Mouse (Mus musculus) mouse embryonic stem cell (cell line): ENCODE results near the gene Snrnp35.
"Not testable (repeated sequence)": the region's sequence is repeated elsewhere in the genome, so short reads cannot be mapped to it uniquely, and the experiment has no call there.

Experiments
- in situ Hi-C, 2 experiments: fragments of 300-500 bp; cut with MboI; formaldehyde crosslinking; loops; 1 replicate in 1 of 2; 3 replicates in 1 of 2; pipeline ENCODE4 v1.14.3; 2019 to 2020; ENCODE audit warnings: low sequenced_read_pairs in 2 of 2, low pct_unique_long_range_greater_than_20kb in 1 of 2, mixed read lengths in 1 of 2; ENCODE audit not compliant: unreplicated experiment in 1 of 2

Gene Snrnp35

DNA sequence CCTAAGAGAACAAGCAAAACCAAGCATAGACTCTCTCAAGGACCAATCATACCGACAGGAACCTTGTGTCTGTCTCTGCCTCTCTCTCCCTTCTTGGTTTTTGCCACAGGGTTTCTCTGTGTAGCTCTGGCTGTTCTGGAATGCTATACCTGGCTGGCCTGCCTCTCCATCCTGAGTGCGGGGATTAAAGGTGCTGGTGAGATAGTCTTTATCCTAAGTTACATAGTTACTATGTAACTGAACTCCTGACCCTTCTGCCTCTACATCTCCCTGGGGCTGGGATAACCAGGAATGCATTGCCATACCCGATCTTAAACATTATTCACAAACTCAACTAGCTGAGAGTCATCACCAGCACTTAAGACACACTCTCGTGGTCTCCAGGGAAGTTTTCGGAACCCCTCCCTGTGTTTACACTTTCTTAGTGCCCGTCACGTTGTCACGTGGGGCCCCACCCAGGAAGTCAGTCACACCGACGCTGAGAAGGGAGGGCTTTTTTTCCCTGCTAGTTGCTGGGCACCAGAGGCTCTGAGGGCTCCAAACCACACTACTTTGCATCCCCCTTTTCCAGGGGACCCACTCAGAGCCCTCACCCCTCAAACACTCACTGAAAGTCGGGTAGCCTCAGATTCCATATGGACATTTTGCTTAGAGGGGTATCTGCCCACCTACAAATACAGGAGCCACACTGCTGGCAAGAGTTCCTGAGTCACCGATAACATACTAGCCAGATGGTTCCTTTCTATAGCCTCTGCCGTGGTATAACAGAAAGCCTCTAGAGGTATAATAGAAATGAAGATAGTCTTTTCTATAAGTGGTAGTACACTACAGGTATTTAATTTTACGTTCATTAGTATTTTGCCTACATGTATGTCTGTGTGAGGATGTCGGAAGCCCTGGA is 13.9 kb downstream of the Snrnp35 start:
- in situ Hi-C loops = no loop called here

DNA sequence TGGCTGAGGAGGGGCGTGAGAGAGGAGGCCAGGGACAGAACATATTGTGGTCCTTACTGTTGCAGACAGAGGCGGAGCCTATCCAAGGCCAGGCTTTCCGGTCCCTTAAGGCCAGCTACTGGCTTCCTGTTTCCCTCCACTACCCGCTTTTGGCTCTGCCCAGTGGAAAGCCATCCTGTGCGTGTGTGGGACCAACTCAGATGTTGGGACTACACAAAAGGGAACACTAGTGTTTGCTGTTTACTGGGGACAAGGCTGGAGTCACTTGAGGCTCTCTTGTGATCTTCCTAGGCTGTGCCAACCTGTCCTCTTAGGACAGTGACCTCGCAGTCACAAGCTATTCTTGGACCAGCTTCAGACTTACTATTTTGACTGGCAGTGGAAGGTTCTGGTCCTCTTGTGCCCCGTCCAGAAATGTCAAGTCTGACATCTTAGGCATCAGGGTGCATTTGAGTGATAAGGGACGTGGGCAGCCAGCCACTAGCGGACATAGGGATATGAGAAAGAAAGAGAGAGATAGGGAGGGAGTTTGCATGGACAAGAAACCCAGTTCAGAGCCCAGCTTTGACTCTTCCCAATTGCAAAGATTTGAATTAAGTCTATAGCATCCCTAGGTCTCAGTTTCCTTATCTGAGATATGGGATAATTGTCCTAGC is 15.4 kb downstream of the Snrnp35 start:
- in situ Hi-C loops = no loop called here

DNA sequence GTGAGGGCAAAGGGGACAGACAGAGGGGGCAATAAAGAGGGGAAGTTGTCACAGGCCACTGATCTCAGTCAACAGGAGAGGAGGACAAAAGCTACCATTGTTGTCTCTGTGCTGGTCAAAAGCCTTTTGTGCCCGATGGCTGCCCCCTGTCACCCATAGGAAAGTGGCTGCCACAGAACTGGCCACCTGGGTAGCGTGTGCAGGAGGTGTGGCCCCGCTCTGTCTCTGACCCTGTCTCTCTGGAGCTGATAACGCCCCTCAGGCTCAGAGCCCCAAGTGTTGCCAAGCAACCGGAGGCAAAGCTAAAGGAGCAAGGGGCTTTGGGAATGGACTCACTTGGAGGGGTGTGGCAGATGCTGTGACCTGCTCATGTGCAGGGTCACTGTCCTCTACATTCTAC is 16.1 kb downstream of the Snrnp35 start:
- in situ Hi-C loops = no loop called here

DNA sequence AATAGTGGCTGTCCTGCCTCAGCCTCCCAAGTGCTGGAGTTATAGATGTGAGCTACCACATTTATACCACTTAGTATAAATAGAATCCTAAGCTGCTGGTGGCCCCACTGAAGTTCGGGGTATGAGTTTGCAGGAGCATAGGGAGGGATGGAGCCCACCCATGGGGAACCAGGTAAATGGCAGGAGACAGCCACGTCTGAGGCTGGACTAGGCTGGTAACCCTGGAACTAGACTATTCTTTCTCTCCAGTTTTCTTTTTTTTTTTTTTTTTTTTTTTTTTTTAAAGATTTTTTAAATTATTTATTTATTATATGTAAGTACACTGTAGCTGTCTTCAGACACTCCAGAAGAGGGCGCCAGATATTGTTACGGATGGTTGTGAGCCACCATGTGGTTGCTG is 17.1 kb downstream of the Snrnp35 start:
- in situ Hi-C loops = not testable (repeated sequence)

DNA sequence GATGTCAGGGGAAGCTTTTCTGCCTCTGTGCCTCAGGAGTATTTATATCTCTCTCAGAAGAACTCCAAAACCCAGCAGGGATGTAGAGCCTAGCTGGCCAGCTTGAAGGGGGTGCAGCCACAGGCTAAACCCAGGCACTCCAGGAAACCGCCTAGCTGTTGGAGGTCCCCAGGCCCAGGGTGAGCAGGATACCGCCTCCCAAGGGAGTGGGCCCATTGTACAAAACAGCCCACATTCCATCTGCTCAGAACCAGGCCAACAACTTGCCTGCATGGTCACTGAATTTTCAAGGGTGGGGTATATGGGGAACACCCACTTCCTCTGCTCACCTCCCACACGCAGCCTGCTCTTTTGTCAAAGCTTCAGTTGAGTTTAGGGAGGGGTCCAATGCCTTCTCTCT is 17.6 kb downstream of the Snrnp35 start:
- in situ Hi-C loops = no loop called here

DNA sequence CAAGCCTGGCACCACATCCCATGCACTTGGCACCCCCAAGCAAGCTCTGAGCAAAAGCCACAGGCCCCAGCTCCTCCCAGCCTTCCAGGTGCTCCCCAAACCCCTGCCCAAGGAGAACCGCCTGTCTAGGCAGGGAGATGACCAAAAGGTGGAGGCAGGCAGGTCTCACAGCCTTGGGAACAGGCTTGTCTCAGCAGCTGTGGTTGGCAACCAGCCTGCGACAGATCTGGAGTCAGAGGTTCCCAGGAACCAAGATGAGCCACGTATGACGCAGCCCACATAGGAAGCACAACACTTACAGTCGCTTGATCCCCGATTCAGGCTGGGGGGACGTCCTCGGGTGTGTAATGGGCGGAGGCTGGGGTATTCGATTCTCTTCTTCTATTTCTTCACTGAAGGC is 18.6 kb downstream of the Snrnp35 start:
- in situ Hi-C loops = no loop called here

DNA sequence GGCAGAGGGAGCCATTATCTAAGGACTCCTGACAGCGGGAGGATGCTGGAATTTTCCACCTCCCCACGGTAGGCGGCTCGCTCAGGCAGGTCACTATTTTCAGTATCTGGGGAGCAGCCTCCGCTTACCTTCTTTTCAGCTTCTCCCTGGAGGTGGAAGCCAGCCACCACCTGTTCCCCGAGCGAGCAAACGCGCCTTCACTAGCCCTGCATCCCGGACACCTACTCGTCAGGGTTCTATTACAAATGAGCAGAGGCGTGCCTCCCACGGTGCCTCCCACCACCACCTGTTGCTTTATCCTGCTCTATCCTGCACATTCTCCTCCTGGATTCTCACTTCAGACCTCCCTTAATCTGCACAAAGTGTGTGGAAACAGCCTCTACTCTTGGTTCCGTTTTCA is 20.8 kb downstream of the Snrnp35 start:
- in situ Hi-C loops = no loop called here

DNA sequence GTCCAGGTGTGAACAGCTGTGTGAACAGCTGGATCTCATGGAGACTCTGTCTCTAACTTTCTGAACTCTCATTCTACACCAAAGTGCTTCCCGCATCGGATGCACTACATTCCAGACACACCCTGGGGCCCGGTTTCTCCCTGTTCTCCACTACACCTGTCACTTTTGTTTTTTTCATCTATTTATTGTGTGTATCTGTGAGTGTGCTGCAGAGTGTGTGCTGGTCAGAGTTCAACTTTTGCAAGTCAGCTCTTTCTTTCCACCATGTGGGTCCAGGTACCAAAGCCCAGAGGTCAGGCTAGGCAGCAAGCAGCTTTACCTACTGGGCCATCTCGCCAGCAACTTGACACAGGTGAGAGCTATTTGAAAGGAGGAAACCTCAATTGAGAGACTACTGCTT is 22.3 kb downstream of the Snrnp35 start:
- in situ Hi-C loops = no loop called here

DNA sequence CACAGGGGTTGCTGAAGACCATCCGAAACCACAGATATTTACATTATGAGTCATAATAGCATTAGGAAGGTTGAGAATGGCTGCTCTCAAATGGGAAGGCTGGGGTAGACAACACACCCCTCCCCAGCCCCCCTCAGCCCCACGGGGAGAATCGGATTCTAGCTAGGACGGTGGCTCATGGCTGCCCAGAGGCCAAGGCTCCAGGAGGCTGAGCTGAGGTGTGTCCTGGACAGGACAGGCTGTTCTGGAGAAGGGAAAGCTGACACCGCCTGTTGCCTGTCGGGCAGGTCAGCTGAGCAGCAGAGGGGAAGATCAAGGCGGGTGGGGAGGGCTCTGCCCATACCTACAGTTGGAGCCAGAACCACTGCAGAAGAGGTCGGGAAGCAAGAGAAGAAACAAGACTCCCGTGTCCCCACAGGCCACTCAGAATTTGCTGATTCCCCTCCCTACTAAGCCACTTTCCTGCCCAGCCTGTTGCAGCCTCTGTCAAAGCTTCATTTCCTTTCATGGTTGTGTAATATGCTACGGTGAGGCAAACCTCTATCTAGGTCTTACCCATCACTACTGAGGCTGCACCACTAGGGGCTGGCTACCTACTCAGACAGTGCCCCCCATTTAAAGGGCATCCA is 23.9 kb downstream of the Snrnp35 start:
- in situ Hi-C loops = no loop called here

DNA sequence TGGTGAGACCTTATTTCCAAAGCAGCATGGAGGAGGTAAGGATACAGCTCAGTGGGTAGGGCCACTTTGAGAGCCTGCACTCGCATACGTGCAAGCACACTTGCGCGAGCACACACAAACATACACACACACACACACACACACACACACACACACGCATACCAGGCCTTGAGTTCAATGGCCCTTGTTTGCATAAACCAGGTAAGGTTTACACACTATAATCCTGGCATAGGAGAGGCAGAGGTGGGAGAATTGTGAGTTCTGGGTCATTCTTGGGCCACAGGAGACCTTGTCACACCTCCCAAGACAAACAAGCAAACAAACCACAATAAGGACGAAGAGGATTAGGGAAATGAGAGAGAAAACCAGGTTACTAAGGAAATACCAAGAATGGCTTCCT is 26.3 kb downstream of the Snrnp35 start:
- in situ Hi-C loops = no loop called here

DNA sequence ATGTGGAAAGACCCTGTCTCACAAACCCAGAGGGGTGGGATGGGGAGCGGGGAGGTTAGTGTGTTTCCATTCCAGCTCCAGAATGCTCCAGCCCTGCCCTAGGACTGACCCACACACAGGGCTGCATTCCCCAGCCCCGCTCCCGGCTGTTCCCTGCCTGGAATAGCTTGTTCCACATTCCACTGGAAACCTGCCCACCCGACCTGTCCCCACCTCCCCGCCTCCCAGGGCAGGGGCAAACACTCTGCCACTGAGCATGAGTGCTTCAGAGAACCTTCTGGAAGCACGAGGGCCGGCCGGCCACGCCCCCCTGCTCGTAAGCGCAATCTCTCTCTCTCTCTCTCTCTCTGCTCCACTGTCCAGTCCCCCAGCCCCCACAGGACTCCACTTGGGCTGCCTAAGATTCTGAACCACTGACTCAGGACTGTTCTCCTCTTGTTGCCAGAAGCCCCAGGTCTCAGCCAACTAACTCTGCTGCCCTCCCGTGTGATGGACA is 26.9 kb downstream of the Snrnp35 start:
- in situ Hi-C loops = no loop called here

DNA sequence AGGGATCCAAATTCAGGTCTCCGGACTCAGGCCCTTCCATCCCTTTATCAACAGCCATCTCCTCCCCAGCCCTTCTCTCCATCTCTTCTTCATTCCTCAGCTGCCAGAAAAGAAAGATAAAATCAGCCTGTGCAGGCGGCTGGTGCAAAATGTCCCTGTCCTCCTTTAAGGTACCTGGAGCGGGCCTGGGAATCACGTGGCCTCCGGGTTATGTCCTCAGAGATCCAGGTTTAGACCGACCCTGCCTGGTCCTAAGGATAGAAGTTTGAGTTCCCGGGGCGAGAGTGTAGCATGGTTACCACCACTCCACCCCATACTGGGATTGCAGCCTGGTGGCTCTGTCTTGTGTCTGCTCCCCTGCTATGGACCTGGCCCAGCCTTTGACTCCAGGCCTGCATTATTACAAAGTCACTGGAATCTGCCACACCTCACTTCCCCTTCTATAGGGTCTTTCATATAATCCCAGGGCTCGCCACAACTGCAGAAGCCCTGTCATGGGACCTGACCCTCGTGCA is 27.7 kb downstream of the Snrnp35 start:
- in situ Hi-C loops = no loop called here

DNA sequence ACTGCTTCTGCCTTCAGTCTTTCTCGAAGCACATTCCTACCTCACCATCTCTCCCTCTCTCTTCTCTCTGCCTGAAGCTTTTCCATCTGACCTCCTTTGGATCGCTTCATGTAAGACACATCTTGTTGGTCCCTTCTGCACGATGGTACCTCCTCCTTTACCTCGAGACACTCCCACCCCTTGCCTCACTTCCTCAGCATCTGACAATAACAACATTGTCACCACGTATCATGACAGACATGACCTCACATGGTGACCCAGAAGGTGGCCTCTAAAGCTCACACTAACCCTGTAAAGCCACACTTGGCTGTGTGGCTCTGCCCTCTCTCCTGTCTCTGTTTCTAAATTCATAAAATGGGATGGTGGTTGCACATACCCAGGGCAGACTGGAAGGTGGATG is 32.9 kb downstream of the Snrnp35 start:
- in situ Hi-C loops = no loop called here

DNA sequence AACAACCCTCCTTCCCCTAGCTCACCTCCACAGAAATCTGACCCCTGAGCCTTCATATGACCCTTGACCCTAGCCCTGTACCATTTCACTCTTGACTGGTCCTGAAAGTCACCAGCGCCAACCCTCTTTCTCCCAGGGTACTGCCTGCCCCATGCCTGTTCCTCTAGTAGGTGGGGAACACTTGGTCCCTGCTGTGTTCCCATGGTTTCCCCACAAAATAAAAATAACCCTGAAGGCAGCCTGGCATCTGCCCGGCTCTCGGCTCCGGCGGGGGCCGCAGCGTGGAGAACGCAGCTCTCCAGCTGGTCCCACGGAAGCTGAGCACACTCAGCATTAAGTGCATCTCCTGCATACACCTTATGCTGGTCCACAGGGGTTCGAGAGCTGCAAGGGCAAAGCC is 35.7 kb downstream of the Snrnp35 start:
- in situ Hi-C loops = no loop called here

DNA sequence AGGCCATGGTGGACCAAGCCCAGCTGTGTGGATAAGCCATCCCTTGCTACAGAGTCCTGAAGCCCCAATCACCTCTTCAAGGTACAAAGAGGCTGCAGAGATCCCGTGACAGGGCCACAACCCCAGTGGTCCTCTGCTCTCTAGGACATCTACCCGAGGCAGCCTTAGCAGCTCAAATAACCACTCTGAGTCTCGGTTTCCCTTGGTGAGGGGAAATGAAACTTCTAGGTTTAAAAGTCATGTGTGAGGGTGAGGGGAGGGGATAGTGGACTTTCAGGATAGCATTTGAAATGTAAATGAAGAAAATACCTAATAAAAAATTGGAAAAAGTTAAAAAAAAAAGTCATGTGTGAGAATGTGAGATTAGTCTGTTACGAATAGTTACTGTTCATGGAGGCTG is 38.7 kb downstream of the Snrnp35 start:
- in situ Hi-C loops = no loop called here

DNA sequence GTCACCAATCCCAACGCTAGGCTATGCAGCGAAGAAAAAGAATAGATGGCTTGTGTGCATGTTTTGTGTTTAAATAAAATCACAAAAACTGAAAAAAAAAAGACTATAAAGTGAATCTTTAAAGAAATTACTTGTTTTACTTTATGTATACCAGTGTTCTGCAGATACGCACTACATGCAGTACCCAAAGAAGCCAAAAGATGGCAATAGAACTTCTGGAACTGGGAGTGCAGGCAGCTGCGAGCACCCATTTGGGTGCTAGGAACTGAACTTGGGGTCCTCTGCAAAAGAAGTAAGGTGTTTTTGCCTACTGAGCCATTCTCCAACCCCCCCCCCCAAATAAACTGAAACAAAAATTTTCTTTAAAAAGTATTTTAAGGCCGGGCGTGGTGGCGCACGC is 40.1 kb downstream of the Snrnp35 start:
- in situ Hi-C loops = no loop called here

DNA sequence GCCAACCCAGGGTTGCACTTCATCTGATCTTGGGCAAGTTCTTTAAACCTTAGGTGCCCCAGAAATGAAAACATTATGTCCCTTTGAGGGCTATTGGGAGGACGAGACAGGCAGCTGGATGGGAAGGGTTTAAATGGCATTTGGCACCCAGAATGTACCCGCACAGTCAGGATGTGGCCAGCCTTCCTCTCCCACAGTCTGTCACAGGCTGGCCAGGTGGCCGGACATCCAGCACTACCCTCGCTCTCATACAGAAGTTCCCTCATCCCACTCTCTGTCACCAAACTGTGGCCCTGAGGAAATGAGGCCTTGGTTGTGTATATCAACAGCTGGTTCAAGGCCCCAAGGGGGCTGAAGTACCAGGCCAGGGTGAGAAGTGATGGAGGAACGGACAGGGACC is 42.0 kb downstream of the Snrnp35 start:
- in situ Hi-C loops = no loop called here

DNA sequence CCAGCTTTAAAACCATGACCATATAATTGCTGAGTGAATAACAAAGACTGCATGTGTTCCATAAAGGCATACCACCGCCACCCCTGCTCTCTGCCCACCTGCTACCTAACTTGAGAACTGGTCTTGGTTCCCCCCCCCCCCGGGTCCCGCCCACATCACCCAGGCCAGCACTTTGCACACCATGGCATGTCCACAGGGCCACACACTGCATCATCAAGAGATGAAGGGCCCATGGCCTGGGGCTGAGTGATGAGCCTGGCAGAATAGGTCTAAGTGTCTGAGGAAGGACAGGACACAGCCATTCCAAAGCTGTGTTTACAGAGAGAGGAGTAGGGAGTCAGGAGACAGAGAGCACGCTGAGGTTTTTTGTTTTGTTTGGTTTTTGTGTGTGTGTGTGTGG is 45.4 kb downstream of the Snrnp35 start:
- in situ Hi-C loops = no loop called here

DNA sequence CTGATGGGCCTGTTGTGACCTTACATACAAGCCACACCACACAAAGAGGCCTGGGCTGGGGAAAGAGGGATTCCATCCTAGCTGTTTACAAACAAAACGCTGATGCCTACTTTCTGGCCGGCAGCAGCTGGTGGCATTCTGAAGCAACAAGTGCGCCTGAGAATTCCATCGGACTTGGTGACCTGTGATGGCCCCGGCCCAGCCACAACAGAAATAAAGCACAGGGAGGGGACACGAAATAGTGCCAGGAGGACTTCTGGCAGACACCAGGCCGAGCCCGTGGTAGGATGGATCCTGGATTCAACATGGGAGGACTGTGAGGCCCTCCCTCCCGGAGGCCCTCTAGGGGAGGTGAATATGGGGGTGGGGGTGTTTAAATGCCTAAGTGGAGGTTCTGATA is 45.9 kb downstream of the Snrnp35 start:
- in situ Hi-C loops = no loop called here
